Mouse (Mus musculus): Measurements from ENCODE around the gene Tmem177. TPM values are rescaled to one million over a fixed set of nuclear protein-coding genes. Genes with fewer than 3 reads are reported as not detected.

Tmem177 gene
- total RNA-seq, 2 experiments from 2014 or later: 7.1 to 7.5 TPM

DNA sequence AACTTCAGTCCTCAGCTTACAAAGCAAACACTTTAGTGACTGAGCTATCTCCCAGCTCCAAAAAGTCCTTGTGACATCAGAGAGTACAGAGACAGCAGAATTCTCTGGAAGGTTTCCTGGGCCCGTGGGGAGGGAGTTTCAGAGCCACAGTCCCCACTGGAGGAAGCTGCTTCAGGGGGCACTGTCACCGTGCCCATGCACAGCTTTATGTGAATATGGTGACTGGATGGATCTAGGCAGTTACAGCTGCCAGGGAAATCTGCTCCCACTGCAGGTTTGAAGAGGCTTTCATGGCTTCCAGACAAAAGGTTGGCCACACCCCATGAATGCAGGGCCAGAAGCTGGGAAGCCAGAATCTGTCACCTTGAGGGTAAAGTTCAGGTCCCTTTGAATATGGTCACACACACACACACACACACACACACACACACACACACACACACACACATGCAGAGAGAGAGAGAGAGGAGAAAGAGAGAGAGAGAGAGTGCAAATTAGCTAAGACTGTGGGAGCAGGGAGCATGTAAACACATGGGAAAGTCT, 5.7 kb downstream of the Tmem177 start:
- no peak overlapping the region for H3K27ac ChIP-seq
- no peak overlapping the region for H3K4me3 ChIP-seq
- DNase-seq (ENCODE audit: low spot score in 2 of 2): no peak
- TF ChIP-seq CTCF (conservative IDR thresholded peaks at IDR 0.05): no peak

DNA sequence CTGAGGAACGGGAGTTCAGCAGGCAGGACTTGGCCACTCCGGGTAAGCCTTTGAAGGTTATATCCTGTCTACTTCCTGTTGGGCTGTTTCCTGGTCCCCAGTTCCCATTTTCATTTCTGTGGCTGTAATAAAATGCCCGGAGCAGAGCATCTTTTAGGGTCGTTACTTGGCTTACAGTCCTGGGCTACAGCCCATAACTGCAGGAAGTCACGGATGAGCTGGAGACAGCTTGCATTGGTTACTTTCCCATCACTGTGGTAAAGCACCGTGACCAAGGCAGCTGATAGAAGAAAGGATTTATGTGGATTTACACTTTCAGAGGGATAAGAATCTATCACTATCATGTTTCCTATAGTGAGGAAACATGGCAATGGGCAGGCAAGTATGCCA, 9.8 kb downstream of the Tmem177 start:
- H3K27ac ChIP-seq: no peak overlapping the region
- no peak overlapping the region for H3K4me3 ChIP-seq
- TF ChIP-seq CTCF (conservative IDR thresholded peaks at IDR 0.05): no peak
- DNase-seq (ENCODE audit: low spot score in 2 of 2): no peak

DNA sequence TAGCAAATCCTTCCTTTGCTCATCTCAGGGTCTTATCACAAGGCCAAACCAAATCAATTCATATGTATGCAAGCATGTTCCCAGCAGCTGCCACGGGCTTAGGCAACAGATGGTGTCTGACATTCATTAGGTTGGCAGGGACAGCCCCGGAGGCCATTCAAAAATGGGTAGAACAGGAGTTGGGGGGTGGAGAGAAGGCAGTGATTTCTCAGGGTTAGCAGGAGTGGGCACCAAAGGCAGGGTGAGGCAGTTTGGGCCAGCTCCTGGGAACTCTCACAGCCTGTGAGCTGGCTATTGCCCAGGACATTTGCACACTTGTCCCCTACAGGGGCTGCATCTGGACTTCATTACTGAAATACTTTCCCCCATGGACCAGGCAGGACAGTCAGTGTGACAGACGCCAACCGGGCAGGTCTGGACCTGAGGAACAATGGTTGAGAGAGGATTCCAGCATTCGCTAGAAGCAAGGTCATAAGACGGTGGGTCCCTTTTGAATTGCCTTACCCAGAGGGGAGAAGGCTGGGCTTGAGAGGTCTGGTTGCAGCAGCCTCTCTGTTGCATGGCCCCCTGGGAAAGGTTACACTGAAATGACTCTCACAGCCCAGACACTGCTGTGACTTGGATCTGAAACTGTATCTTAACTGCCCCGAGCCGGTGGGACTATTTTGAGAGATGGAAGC, 10.3 kb downstream of the Tmem177 start:
- Histone ChIP-seq H3K27ac (no peak overlapping the region), H3K4me3 (no peak overlapping the region)
- DNase-seq (ENCODE audit: low spot score in 2 of 2): peak in 1 of 2 experiments; percentile 19
- TF ChIP-seq CTCF (conservative IDR thresholded peaks at IDR 0.05): no peak

DNA sequence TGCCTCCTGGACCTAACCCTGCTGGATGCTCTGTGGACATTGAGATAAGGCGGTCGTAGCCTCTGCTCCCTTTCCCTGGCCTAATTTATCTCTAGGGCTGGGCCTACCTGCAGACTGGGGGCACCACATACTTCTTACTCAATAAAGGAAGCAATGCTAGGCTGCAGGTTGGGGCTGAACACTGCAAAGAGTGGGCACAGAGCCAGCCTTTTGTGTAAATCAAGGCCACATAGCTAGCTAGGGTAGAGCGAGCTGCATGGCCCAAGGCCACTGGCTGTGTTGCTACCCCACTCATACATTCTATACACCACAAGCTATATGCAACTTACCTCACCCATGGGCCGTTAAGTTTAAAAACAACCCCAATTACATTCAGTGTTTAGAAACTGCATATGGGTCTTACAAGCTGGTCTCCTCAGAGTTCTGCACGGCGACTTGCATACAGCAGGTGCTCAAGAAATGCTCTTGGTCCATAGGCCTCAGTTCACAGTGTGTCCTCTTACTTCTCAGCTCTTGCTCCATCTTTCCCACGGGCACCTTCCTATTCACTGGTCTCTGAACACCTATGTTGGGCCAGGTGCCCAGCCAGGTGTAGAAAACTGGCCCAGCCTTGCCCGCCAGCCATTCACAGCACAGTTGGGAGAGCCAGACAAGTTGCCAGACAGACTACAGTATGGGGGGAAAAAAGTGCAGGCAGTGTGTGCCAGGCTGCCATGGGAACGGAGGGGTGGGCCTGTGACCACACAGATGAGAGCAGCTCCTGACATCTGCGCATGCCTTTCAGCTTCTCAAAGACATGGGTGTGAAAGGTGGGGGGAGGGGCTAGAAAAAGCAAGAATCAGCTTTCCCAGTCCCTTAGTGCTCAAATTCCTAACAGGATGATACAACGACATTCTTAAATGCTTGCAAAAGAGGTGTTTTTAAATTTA, 13.5 kb downstream of the Tmem177 start:
- no peak overlapping the region for H3K27ac ChIP-seq
- peak; percentile 49 to 78 for DNase-seq (ENCODE audit: low spot score in 2 of 2)
- no peak overlapping the region for H3K4me3 ChIP-seq
- TF ChIP-seq CTCF (conservative IDR thresholded peaks at IDR 0.05): no peak

DNA sequence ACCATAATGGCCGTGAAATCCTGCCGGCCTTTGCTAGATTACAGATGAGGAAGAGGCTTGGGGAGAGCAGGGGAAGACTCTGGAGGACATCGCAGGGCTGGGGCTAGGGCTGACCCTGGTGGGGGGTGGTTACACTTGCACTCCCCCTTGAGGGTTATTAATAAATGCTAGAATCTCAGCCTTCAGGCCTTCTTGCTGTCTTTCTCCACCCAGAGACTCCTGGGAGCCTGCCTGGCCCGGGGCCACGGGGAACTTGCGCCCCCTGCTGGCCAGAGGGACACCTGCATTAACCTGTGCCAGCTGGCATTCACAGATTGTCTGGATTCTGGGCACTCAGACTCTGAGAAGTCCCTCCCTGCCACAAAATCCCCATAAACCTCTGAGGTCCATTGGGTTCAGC, 18.1 kb downstream of the Tmem177 start:
- peak; percentile 37 to 69 for DNase-seq (ENCODE audit: low spot score in 2 of 2)
- peak; percentile 91 for TF ChIP-seq CTCF (conservative IDR thresholded peaks at IDR 0.05)
- Histone ChIP-seq H3K4me3 (no peak overlapping the region), H3K27ac (no peak overlapping the region)

DNA sequence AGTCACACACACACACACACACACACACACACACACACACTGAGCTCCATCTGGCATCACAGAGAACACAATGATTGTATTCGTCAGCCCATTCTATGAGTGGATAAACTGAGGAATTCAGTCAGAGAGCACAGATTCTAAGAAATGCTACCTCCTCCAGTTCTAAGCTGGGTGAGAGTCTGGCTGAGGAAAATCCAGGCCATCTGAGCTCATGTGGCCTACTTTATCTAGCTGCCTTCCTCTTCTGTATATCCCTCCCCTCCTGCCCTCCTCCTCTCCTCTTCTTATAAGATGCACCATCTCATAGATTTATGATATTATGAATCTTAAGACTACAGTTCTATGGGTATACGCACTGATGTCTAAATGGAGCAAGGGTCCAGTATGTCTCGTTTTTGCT, 19.4 kb downstream of the Tmem177 start:
- Histone ChIP-seq H3K4me3 (no peak overlapping the region), H3K27ac (no peak overlapping the region)
- no peak for DNase-seq (ENCODE audit: low spot score in 2 of 2)
- no peak for TF ChIP-seq CTCF (conservative IDR thresholded peaks at IDR 0.05)

DNA sequence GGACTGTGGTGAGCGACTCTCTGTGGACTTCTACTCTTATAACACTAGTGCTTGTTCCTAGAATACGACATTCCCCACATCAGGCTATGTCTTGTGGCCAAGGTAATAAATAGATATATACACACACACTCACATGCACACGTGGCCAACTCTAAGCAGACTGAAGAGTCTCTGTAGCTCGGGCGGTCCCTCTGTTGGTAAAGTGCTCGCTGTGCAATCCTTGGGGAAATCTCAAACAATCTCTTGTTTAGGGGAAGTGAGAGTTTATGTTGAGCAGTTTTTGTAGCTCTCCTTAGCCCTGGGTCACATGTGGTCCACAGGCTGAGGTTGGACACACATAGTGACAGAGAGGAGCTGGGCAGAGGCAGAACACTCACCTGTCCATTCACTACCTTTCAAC, 20.1 kb downstream of the Tmem177 start:
- Histone ChIP-seq H3K27ac (no peak overlapping the region), H3K4me3 (no peak overlapping the region)
- DNase-seq (ENCODE audit: low spot score in 2 of 2): no peak
- TF ChIP-seq CTCF (conservative IDR thresholded peaks at IDR 0.05): peak; percentile 21

DNA sequence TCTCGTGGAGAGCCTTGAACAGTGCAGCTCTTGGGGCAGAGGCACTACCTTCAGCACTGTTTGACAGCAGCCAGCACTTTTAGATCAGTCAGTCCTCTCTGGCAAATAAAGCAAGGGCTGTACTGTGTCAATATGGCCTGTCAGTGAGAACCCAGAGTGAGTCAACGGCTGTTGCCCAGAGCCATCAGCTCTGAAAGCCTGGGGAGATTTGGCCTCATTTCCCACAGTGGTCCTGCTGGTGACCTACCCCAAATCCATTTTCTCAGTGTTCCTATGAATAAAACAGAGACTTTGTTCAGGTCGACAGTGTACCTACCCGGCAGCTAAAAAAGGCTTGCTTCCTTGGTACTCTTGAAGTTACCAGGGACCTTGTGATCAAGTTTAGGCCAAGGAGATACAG, 21.1 kb downstream of the Tmem177 start:
- Histone ChIP-seq H3K4me3 (no peak overlapping the region), H3K27ac (peak overlapping the region; percentile 62; the same call in 1 of the 2 replicates)
- DNase-seq (ENCODE audit: low spot score in 2 of 2): no peak
- no peak for TF ChIP-seq CTCF (conservative IDR thresholded peaks at IDR 0.05)

GRCm38 (mm10) chr1:119891149-119891548, 21.9 kb downstream of the Tmem177 start:
- Histone ChIP-seq H3K4me3 (no peak overlapping the region), H3K27ac (peak overlapping the region; percentile 62)
- no peak for TF ChIP-seq CTCF (conservative IDR thresholded peaks at IDR 0.05)

DNA sequence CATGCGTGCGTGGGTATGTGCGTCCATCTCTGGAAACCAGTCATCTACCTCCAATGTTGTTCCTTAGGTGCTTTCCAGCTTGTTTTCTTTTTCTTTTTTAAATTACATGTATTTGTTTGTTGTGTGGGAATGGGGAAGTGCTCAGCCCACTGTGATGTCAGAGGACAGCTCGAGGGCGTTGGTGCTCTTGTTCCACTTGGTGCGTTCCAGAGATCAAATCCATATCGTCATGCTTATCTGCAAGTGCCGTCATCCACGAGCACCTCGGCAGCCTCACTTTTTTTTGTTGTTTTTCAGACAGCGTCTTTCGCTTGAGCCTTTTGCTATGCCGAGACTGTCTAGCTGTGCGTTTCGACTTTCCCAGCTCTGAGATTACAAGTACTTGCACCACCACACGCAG, 23.7 kb downstream of the Tmem177 start:
- no peak for DNase-seq (ENCODE audit: low spot score in 2 of 2)
- TF ChIP-seq CTCF (conservative IDR thresholded peaks at IDR 0.05): no peak
- Histone ChIP-seq H3K27ac (no peak overlapping the region), H3K4me3 (no peak overlapping the region)

More at GRCm38 (mm10) chr1:119891149-119891548, 21.9 kb downstream of the Tmem177 start:
- peak; percentile 37 to 67 for DNase-seq (ENCODE audit: low spot score in 2 of 2)

GRCm38 (mm10) chr1:119886320-119886719, 26.7 kb downstream of the Tmem177 start:
- no peak for DNase-seq (ENCODE audit: low spot score in 2 of 2)
- Histone ChIP-seq H3K27ac (peak overlapping the region; percentile 36; the same call in 1 of the 2 replicates), H3K4me3 (peak overlapping the region; percentile 10; the same call in 1 of the 2 replicates)
- no peak for TF ChIP-seq CTCF (conservative IDR thresholded peaks at IDR 0.05)

- peak; percentile 32 to 65 for DNase-seq (ENCODE audit: low spot score in 2 of 2)
- no peak overlapping the region for H3K27ac ChIP-seq
- H3K4me3 ChIP-seq: no peak overlapping the region
- TF ChIP-seq CTCF (conservative IDR thresholded peaks at IDR 0.05): no peak
These were observed 28.7 kb downstream of the Tmem177 start for GRCm38 (mm10) chr1:119884272-119884671.

GRCm38 (mm10) chr1:119878909-119879308, 34.1 kb downstream of the Tmem177 start:
- peak; percentile 68 to 87 for DNase-seq (ENCODE audit: low spot score in 2 of 2)
- Histone ChIP-seq H3K4me3 (no peak overlapping the region), H3K27ac (peak overlapping the region; percentile 84)
- no peak for TF ChIP-seq CTCF (conservative IDR thresholded peaks at IDR 0.05)

All from layer of hippocampus, adult 2 months (tissue).